Mouse (Mus musculus): ENCODE data around the gene Gm20917.
"Not testable (repeated sequence)": the region's sequence is repeated elsewhere in the genome, so short reads cannot be mapped to it uniquely, and the experiment has no call there.

The Gm20917 gene

DNA sequence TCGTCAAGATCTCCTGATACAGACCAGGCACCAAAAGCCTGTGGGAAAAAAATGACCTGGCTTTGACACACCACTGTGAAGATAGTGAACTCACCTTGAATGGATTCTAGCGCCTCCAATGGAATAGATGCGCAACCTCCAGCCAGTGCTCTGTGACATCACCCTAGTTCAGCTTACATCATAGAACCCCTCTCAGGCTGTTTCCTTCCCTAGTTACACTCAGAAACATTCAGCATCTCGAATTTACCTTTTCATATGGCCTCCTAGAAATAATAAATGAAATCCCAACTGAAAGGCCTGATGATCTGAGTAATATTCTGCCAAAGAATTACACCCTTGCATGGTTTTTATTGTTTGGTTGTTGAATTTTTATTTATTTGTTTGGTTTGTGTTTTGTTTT, at the start of gene Gm20917:
Gm20917 (minus strand) TSS at position 101 of the 400 bp plus-strand sequence.
- TF ChIP-seq GATA4 (IDR thresholded peaks at IDR 0.05; ENCODE audit: insufficient replicate concordance, low read length), result not testable (repeated sequence)

All from liver, adult (tissue).